Mouse (Mus musculus) mature B cell (primary cell): Measurements from ENCODE around the gene Tead1.

Experiments
- in situ Hi-C: fragments of 300-500 bp; cut with MboI; formaldehyde crosslinking; loops from 2 replicates; pipeline ENCODE4 v1.14.3; 2019

The Tead1 gene

GRCm38 (mm10) chr7:112730209-112730608, 51.1 kb downstream of the Tead1 start:
- in situ Hi-C loops, result no loop called here

- in situ Hi-C loops, result no loop called here
Observed at GRCm38 (mm10) chr7:112731584-112731983, 52.5 kb downstream of the Tead1 start.

GRCm38 (mm10) chr7:112739174-112739573, 60.1 kb downstream of the Tead1 start:
- in situ Hi-C loops, result no loop called here

DNA sequence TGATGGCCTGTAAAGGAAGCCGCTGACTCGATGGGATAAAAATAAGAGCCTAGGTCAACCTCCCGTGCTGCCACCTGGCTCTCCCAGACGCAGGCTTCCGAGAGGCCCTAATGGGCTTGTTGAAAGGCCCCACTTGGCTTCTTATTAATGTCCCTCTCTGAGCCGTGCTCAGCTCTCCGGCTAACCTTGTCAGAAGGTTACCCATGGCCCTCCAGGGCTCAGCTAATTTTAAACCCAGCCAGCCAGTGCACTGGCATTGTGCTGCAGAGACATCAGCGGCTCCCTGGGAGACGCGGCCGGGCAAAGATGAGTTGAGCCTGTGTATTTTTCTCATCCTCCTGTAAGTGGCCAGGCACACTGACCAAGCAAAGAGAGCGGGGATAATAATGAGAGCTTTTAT, 62.7 kb downstream of the Tead1 start:
- in situ Hi-C loops, result no loop called here

DNA sequence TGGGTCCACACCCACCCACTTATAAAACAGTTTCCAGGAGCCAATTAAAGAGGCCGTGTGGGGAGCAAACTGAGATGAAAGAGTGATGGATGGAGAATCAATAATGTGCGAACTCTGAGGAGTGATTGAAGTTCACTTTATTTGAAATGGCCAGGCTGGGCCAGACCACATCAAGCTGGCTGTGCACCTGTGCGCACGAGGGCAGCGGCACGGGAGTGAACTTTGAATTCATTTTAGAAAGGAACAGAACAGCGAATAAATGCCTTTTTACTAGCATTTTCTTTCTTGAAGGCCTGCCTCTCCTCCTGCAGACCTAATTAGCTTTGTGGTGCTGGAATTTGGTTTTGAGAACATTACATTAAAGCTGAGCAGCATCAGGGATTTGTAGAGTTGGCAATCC, 63.9 kb downstream of the Tead1 start:
- in situ Hi-C loops, result no loop called here

- in situ Hi-C loops, result no loop called here
Observed at GRCm38 (mm10) chr7:112743621-112744395, 64.7 kb downstream of the Tead1 start.

DNA sequence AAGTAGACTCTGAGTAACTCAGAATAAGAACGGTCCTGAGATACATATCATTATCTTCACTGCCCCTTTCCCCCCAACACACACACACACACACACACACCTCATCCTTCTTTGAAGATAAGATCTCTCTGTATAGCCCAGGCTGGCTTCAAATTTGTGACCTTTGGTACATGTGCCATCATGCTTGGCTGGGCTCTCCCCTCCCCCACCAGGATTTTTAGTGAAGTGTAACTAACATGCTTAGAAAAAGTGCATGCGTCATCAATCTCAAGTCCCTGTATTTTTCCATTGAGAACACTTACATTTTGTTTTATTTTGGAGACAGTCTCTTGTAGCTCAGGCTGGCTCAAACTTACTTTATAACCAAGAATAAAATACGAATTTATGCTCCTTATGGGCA, 68.1 kb downstream of the Tead1 start:
- in situ Hi-C loops, result no loop called here

GRCm38 (mm10) chr7:112747836-112748235, 68.7 kb downstream of the Tead1 start:
- in situ Hi-C loops, result no loop called here

DNA sequence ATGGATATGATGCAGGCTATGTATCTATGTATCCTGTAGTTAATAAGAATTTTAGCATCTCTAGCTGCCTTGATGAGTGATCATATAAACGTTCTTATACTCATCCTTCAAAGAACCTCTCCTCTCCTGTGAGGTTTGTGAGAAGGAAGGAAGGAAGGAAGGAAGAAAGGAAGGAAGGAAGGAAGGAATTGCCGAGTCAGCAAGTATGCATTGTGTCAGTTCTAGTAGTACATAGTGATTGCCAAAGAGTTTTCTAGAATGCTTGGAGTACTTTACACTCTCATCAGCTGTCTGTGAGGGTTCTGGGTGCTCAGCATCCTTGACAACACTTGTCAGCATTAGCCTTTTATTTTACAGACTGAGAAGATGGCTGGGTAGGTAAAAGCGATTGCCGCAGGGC, 69.2 kb downstream of the Tead1 start:
- in situ Hi-C loops, result no loop called here

GRCm38 (mm10) chr7:112750101-112750500, 71.0 kb downstream of the Tead1 start:
- in situ Hi-C loops, result no loop called here

DNA sequence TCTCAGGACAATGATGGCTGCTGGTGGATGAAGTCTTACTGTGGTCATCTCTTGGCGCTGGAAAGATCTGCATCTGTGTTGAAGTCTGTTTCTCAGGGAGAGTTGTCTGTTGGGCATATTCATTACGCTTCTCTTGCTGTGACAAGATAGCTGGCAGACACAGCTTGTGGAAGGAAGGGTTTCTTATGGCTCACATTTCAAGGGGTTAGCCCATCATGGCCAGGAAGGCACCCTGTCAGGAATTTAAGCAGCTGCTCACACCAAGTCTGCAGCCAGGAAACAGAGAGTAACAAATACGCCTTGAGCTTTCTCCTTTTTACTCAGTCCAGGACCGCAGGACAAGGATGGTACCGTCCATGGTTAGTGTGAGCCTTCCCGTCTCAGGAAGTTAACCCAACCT, 73.2 kb downstream of the Tead1 start:
- in situ Hi-C loops, result no loop called here

GRCm38 (mm10) chr7:112753314-112753713, 74.2 kb downstream of the Tead1 start:
- in situ Hi-C loops, result no loop called here

DNA sequence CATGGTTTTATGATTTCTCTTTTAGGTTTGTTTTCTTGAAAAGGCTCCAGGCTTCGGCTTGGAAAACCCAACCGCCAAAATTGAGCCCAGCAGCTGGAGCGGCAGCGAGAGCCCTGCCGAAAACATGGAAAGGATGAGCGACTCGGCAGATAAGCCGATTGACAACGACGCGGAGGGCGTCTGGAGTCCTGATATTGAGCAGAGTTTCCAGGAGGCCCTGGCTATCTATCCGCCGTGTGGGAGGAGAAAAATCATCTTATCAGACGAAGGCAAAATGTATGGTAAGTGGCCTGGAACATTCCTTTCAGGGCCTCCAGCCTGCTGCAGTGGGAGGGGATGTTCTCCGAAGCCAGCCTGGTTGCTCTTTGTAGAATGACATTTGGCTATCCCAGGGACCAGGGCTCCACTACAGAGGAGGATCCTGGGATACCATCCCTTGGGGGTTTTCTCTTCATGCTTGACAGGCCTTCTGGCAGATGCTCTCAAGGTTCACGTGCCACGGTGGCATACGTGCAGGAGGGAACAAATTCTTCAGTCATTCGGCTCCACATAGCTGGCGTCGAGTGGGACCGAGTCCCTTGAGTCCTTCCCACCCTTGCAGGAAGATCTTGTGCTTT, 80.3 kb downstream of the Tead1 start:
- in situ Hi-C loops, result no loop called here

DNA sequence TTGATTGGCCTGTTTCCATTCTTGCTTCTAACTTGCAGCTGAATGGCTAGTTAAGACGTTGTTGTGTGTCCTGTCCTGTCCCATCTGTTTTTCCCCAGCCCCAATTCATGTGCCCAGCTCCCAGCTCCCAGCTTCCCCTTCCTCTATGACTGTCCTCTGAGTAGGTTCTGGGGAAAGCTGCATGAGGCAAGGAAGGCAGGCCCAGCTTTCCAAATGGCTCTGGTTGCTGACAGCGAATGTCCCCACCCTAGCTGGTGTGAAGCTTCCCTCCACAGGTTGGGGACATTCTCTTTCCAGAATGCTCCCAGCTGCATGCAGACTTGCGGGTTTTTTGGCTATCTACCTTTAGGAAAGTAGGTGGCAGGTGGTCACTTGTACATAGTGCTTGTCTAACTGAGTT, 81.2 kb downstream of the Tead1 start:
- in situ Hi-C loops, result no loop called here

- in situ Hi-C loops, result no loop called here
Observed at GRCm38 (mm10) chr7:112760782-112761181, 81.7 kb downstream of the Tead1 start.

GRCm38 (mm10) chr7:112762870-112763269, 83.8 kb downstream of the Tead1 start:
- in situ Hi-C loops, result no loop called here

GRCm38 (mm10) chr7:112763513-112763912, 84.4 kb downstream of the Tead1 start:
- in situ Hi-C loops, result no loop called here

- in situ Hi-C loops, result no loop called here
Observed at GRCm38 (mm10) chr7:112764921-112765320, 85.8 kb downstream of the Tead1 start.

DNA sequence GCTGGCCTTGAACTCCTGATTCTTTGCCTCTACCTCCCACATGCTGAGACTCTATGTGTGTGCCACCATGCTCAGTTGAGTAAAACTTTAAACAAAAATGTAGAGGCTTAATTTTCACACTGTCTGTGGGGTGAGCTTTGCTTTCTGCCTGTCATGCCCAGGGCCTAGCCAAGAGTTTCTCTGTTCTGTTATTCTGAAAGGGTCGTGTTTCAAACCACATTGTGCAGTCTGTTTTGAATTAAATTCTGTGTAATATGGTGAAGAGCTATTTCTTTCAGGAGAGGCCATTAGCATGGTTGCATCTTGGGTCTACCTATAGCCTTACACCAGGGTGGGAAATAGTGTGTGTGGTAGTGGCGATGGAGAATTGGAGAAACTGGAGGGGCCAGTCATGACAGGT, 90.7 kb downstream of the Tead1 start:
- in situ Hi-C loops, result no loop called here

DNA sequence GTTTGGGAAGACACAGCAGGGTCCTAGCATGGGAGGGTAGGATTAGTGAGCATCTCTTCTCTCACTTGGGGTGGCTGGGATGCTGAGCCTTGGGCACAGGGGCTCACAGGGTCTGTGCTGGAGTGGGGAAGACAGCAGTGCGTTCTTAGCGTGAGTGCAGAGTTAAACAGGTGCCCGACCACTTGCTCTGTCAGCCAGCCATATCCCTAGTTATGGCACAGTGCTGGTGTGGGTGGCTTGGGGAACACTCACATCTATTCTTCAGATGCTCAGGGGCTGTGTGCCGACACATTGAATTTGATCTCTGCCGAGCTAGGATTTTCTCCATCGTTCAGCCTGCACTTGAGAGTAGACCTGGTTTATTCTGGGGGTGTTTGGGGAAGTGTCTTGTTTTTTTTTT, 92.3 kb downstream of the Tead1 start:
- in situ Hi-C loops, result no loop called here

GRCm38 (mm10) chr7:112772777-112773176, 93.7 kb downstream of the Tead1 start:
- in situ Hi-C loops, result no loop called here

DNA sequence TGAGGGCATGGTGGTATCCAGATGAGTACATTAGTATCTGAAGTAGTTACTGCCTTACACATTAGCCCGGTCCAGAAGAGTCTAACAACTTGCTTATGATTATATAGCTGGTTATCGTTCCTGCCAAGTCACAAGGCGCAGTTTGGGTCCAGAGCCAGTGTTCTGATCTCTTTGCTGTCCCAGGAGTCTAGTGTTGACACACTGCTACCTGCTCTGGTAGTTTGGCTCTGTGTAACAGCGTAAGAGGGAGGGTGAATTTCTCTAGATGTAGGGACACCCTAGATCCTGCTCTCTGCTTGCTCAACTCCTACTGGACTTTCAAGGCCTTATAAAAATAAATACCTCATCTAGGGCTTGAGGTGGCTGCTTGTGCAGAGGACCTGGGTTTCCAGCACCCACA, 94.5 kb downstream of the Tead1 start:
- in situ Hi-C loops, result no loop called here

- in situ Hi-C loops, result no loop called here
Observed at GRCm38 (mm10) chr7:112775816-112776215, 96.7 kb downstream of the Tead1 start.

- in situ Hi-C loops, result no loop called here
Observed at GRCm38 (mm10) chr7:112776670-112777069, 97.6 kb downstream of the Tead1 start.
